In genomic region chr17:34592581-34593549, GRCm38 (mm10) we compare ENCODE assay signal across 7 mouse cellular contexts. TPM values are rescaled to one million over a fixed set of nuclear protein-coding genes. Genes with fewer than 3 reads are reported as not detected.
DNase-seq lines count a peak whose midpoint lies in the region; ATAC-seq and TF ChIP-seq lines count a peak whose summit lies in the region.

No protein-coding gene starts in this region.

- ATAC-seq in forebrain, postnatal 0 days, result peak; percentile 39
- ATAC-seq in midbrain, embryonic 12.5 days (ENCODE audit: low FRiP score, low read depth), result peak; percentile 28; the same call in 1 of the 2 replicates

- peak; percentile 40 for DNase-seq in thymus, adult 2 months
- DNase-seq in thymus, postnatal 4 days, result no peak
- DNase-seq in cerebellum, adult 18-20 months, result peak; percentile 51 to 54
- DNase-seq in forebrain, postnatal 0 days, result peak; percentile 57
- peak; percentile 57 for DNase-seq in kidney, postnatal 14 days
- DNase-seq in urinary bladder, postnatal 25 days (ENCODE audit: low spot score), result no peak

- H3K9me3 ChIP-seq in forebrain, postnatal 0 days (ENCODE audit: low read length), result no peaks in the 10 kb centered on the region
- H3K9me3 ChIP-seq in midbrain, embryonic 12.5 days, result no peaks in the 10 kb centered on the region

- TF ChIP-seq CTCF in thymus, adult 2 months (IDR thresholded peaks at IDR 0.05; ENCODE audit: borderline replicate concordance, control insufficient read depth, extremely low read depth, insufficient read depth, low read length, poor library complexity), result no peak
- no peak for TF ChIP-seq CTCF in forebrain, postnatal 0 days (IDR thresholded peaks at IDR 0.05; ENCODE audit: low read depth)

- peaks cover 24% of the 10 kb centered on the region for H3K4me1 ChIP-seq in thymus, adult 2 months (replicated peaks; ENCODE audit: control insufficient read depth, insufficient read depth, low read length)
- peaks cover 14% of the 10 kb centered on the region for H3K4me1 ChIP-seq in forebrain, postnatal 0 days (ENCODE audit: insufficient read depth)
- H3K4me1 ChIP-seq in midbrain, embryonic 12.5 days, result peaks cover 80% of the 10 kb centered on the region

- H3K4me2 ChIP-seq in forebrain, postnatal 0 days (ENCODE audit: low read depth), result peak overlapping the region; percentile 93
- H3K4me2 ChIP-seq in midbrain, embryonic 12.5 days (replicated peaks), result peak overlapping the region; percentile 87

- H3K27ac ChIP-seq in thymus, adult 2 months (ENCODE audit: control insufficient read depth, insufficient read depth, low read length), result peak overlapping the region; percentile 74
- peak overlapping the region; percentile 97 for H3K27ac ChIP-seq in forebrain, postnatal 0 days (ENCODE audit: low read depth, low read length)
- H3K27ac ChIP-seq in midbrain, embryonic 12.5 days (replicated peaks), result peak overlapping the region; percentile 99

- peak overlapping the region; percentile 94 for H3K9ac ChIP-seq in forebrain, postnatal 0 days
- peak overlapping the region; percentile 99 for H3K9ac ChIP-seq in midbrain, embryonic 12.5 days (replicated peaks)

- no peaks in the 10 kb centered on the region for H3K27me3 ChIP-seq in thymus, adult 2 months (ENCODE audit: control insufficient read depth, insufficient read depth, low read length)
- no peaks in the 10 kb centered on the region for H3K27me3 ChIP-seq in forebrain, postnatal 0 days (ENCODE audit: insufficient read depth, low read length)
- H3K27me3 ChIP-seq in midbrain, embryonic 12.5 days, result no peaks in the 10 kb centered on the region

- 3% methylated on average over 32 of the region's 32 CpGs for WGBS in thymus, adult 2 months
- WGBS in forebrain, postnatal 0 days, result 3% methylated on average over 31 of the region's 32 CpGs
- under 1% methylated on average over 31 of the region's 32 CpGs for WGBS in midbrain, embryonic 12.5 days

- H3K4me3 ChIP-seq in thymus, adult 2 months (ENCODE audit: control insufficient read depth, insufficient read depth, low read length), result peak overlapping the region; percentile 76
- peak overlapping the region; percentile 89 for H3K4me3 ChIP-seq in forebrain, postnatal 0 days (ENCODE audit: low read depth, low read length)
- peak overlapping the region; percentile 89 for H3K4me3 ChIP-seq in midbrain, embryonic 12.5 days

- peaks cover 20% of the 10 kb centered on the region for H3K36me3 ChIP-seq in thymus, adult 2 months (ENCODE audit: control insufficient read depth, insufficient read depth, low read length)
- H3K36me3 ChIP-seq in forebrain, postnatal 0 days (ENCODE audit: insufficient read depth), result peaks cover 17% of the 10 kb centered on the region
- H3K36me3 ChIP-seq in midbrain, embryonic 12.5 days, result peaks cover 21% of the 10 kb centered on the region

- TF ChIP-seq POLR2A in thymus, adult 2 months (IDR thresholded peaks at IDR 0.05; ENCODE audit: control insufficient read depth, extremely low read depth, insufficient read depth, low read length, poor library complexity), result no peak

RNA-seq across cellular contexts. Expression of gene Pbx2, which starts 1.8 kb away (rescaled TPM):
- polyA plus RNA-seq in thymus, adult 2 months (2012; rRNA removed), result 144 and 146 TPM in 2 replicates
- total RNA-seq in forebrain, postnatal 0 days (2014; rRNA removed), result 56.7 and 75.2 TPM in 2 replicates
- polyA plus RNA-seq in forebrain, postnatal 0 days (2015; fragmentation: Nextera tagmentation; extraction: Ambion mirVana), result 3.9 and 5.9 TPM in 2 replicates
- polyA plus RNA-seq in midbrain, embryonic 12.5 days (2016; fragmentation: Nextera tagmentation; extraction: Ambion mirVana), result 20.8 and 22.5 TPM in 2 replicates

RNA-seq across cellular contexts. Expression of gene Gpsm3, which starts 3.3 kb away (rescaled TPM):
- 208 and 222 TPM in 2 replicates for polyA plus RNA-seq in thymus, adult 2 months (2012; rRNA removed)
- total RNA-seq in forebrain, postnatal 0 days (2014; rRNA removed), result 1.2 and 2.4 TPM in 2 replicates
- 4.2 and 4.6 TPM in 2 replicates for polyA plus RNA-seq in forebrain, postnatal 0 days (2015; fragmentation: Nextera tagmentation; extraction: Ambion mirVana)
- polyA plus RNA-seq in midbrain, embryonic 12.5 days (2016; fragmentation: Nextera tagmentation; extraction: Ambion mirVana), result 2.9 and 3.3 TPM in 2 replicates

RNA-seq across cellular contexts. Expression of gene Ager, which starts 4.8 kb away (rescaled TPM):
- polyA plus RNA-seq in thymus, adult 2 months (2012; rRNA removed), result 13.4 and 18.8 TPM in 2 replicates
- 1.8 and 2.8 TPM in 2 replicates for total RNA-seq in forebrain, postnatal 0 days (2014; rRNA removed)
- 0.92 and 1.2 TPM in 2 replicates for polyA plus RNA-seq in forebrain, postnatal 0 days (2015; fragmentation: Nextera tagmentation; extraction: Ambion mirVana)
- polyA plus RNA-seq in midbrain, embryonic 12.5 days (2016; fragmentation: Nextera tagmentation; extraction: Ambion mirVana), result 2.2 and 2.3 TPM in 2 replicates

RNA-seq across cellular contexts. Expression of gene Rnf5, which starts 10.6 kb away (rescaled TPM):
- polyA plus RNA-seq in thymus, adult 2 months (2012; rRNA removed), result 140 and 175 TPM in 2 replicates
- total RNA-seq in forebrain, postnatal 0 days (2014; rRNA removed), result 39.0 and 45.3 TPM in 2 replicates
- polyA plus RNA-seq in forebrain, postnatal 0 days (2015; fragmentation: Nextera tagmentation; extraction: Ambion mirVana), result 245 and 252 TPM in 2 replicates
- polyA plus RNA-seq in midbrain, embryonic 12.5 days (2016; fragmentation: Nextera tagmentation; extraction: Ambion mirVana), result 240 and 243 TPM in 2 replicates

RNA-seq across cellular contexts. Expression of gene Agpat1, which starts 11.2 kb away (rescaled TPM):
- 316 and 350 TPM in 2 replicates for polyA plus RNA-seq in thymus, adult 2 months (2012; rRNA removed)
- 187 and 217 TPM in 2 replicates for total RNA-seq in forebrain, postnatal 0 days (2014; rRNA removed)
- polyA plus RNA-seq in forebrain, postnatal 0 days (2015; fragmentation: Nextera tagmentation; extraction: Ambion mirVana), result 88.5 and 104 TPM in 2 replicates
- polyA plus RNA-seq in midbrain, embryonic 12.5 days (2016; fragmentation: Nextera tagmentation; extraction: Ambion mirVana), result 82.8 and 86.2 TPM in 2 replicates

Comparison
In these comparisons a context has a peak if more than half of its experiments do, and no peak if none do; other contexts are left out.
1. DNase-seq: peak in thymus, adult 2 months (single experiment), cerebellum, adult 18-20 months (2 of 2), forebrain, postnatal 0 days (single experiment) and kidney, postnatal 14 days (single experiment); none in thymus, postnatal 4 days (single experiment) and urinary bladder, postnatal 25 days (single experiment).
2. RNA of gene Gpsm3, which starts 3.3 kb away (polyA plus RNA-seq): 208 to 222 TPM in thymus, adult 2 months; 4.2 to 4.6 TPM in forebrain, postnatal 0 days and 2.9 to 3.3 TPM in midbrain, embryonic 12.5 days; every median in the first group is over 10 times any median in the second.
3. Peak in every context shown above with its lines, with median percentiles within 50 percentile points of each other: H3K27ac ChIP-seq and H3K4me3 ChIP-seq.